Mouse (Mus musculus): Measurements from ENCODE around the gene Pigk. TPM values are rescaled to one million over a fixed set of nuclear protein-coding genes. Genes with fewer than 3 reads are reported as not detected.

Gene Pigk
- polyA plus RNA-seq (2015; fragmentation: Nextera tagmentation; extraction: Ambion mirVana): 49.1 and 53.0 TPM in 2 replicates

GRCm38 (mm10) chr3:152713991-152714902 lies at the start of gene Pigk:
Gene Pigk, plus strand, starts transcription at chr3:152714100.
- Histone ChIP-seq H3K9me3 (no peaks in the 10 kb centered on the region), H3K36me3 (replicated peaks) (no peaks in the 10 kb centered on the region), H3K4me1 (peaks cover 11% of the 10 kb centered on the region), H3K4me2 (peak within 1 kb of the TSS; percentile 69), H3K4me3 (peak within 1 kb of the TSS; percentile 55), H3K27ac (peak within 1 kb of the TSS; percentile 44), H3K27me3 (replicated peaks) (no peaks in the 10 kb centered on the region), H3K9ac (peak within 1 kb of the TSS; percentile 65)
- ATAC-seq (replicated peaks): peak; percentile 95
- under 1% methylated on average over 48 of the region's 48 CpGs for WGBS

DNA sequence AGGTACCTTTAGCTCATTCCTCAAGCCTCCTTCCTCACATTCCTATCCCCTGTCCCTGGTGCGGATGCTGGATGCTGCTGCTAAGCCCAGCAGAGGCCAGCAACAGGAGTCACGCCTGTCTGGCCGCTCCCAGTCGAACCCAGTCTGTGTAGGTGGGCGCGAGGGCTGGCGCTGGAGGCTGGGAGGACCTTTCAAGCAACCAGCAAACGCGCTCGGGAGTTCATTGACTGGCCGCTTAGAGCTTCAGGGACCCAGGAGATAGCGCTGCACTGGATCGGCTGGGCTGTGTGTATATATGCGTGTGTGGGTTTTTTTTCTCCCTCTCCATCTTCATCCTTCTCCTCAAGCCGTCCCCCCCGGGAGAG lies 46.9 kb upstream of the Pigk start:
- Histone ChIP-seq H3K4me3 (peak overlapping the region; percentile 53), H3K36me3 (replicated peaks) (no peaks in the 10 kb centered on the region), H3K9me3 (no peaks in the 10 kb centered on the region), H3K9ac (peak overlapping the region; percentile 62), H3K4me2 (peak overlapping the region; percentile 99), H3K27me3 (replicated peaks) (peaks cover 6% of the 10 kb centered on the region), H3K27ac (no peak overlapping the region), H3K4me1 (peaks cover 9% of the 10 kb centered on the region)
- peak; percentile 60 for ATAC-seq (replicated peaks)
- under 1% methylated on average over 16 of the region's 16 CpGs for WGBS

- Histone ChIP-seq H3K27ac (no peak overlapping the region), H3K4me3 (peak overlapping the region; percentile 53), H3K9me3 (no peaks in the 10 kb centered on the region), H3K9ac (peak overlapping the region; percentile 62), H3K36me3 (replicated peaks) (no peaks in the 10 kb centered on the region), H3K4me1 (peaks cover 9% of the 10 kb centered on the region), H3K4me2 (peak overlapping the region; percentile 99), H3K27me3 (replicated peaks) (peaks cover 6% of the 10 kb centered on the region)
- ATAC-seq (replicated peaks): peak; percentile 91
- under 1% methylated on average over 73 of the region's 82 CpGs for WGBS
These were observed 46.3 kb upstream of the Pigk start for GRCm38 (mm10) chr3:152667356-152668211.

DNA sequence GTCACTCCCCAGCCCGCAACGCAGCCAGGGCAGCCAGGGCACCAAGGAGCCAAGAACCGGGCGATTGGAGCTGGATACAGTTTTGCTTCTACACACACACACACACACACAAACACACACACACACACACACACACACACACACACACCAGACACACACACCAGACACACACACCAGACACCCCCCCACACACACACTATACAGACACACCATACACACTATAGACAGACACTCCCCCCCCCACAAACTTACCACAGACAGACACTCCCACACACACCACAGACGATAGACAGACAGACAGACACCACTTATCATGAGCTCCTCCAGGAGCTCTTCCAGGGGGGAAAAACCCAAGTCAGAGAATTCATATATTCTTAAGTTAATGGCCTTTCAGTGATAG lies 45.7 kb upstream of the Pigk start, which contains the start of gene Ak5:
Gene Ak5, minus strand, starts transcription at position 122 of the 400 bp plus-strand sequence.
- 17% methylated on average over 1 of the region's 5 CpGs for WGBS
- ATAC-seq (replicated peaks): peak; percentile 69
- peak within 1 kb of the TSS; percentile 99 for H3K4me2 ChIP-seq

GRCm38 (mm10) chr3:152668793-152669192 lies 45.1 kb upstream of the Pigk start:
- H3K4me1 ChIP-seq: peaks cover 9% of the 10 kb centered on the region
- ATAC-seq (replicated peaks): no peak
- no peak overlapping the region for H3K4me3 ChIP-seq
- 85% methylated on average over 2 of the region's 2 CpGs for WGBS
- peaks cover 6% of the 10 kb centered on the region for H3K27me3 ChIP-seq (replicated peaks)
- no peak overlapping the region for H3K4me2 ChIP-seq
- H3K9me3 ChIP-seq: no peaks in the 10 kb centered on the region
- no peak overlapping the region for H3K27ac ChIP-seq
- H3K36me3 ChIP-seq (replicated peaks): no peaks in the 10 kb centered on the region
- no peak overlapping the region for H3K9ac ChIP-seq

More for the DNA sequence above, 45.7 kb upstream of the Pigk start, which contains the start of gene Ak5:
- Histone ChIP-seq H3K9me3 (no peaks in the 10 kb centered on the region), H3K27me3 (replicated peaks) (peaks cover 6% of the 10 kb centered on the region), H3K4me1 (peaks cover 9% of the 10 kb centered on the region), H3K27ac (no peak within 1 kb of the TSS), H3K4me3 (peak within 1 kb of the TSS; percentile 53), H3K36me3 (replicated peaks) (no peaks in the 10 kb centered on the region), H3K9ac (peak within 1 kb of the TSS; percentile 62)

DNA sequence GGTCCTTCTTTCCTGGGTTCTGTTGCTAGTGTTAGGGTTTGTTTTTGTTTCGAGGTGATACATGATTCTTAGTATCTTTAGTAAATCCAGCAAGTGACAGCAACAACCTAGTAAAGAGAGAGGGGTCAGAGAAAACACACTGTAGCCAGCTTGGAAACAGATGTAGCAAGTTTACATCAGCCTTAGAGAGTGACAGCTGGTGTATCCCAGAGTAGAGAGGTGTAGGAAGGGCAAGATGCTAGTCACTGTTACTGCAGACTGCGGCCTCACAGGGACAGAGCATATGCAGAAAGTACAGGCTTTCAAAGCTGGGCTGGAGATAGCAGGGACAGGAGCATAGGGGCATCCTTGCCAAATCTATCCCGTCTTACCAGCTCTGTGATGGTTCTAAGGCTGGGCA lies 44.1 kb upstream of the Pigk start:
- ATAC-seq (replicated peaks): no peak
- Histone ChIP-seq H3K9me3 (no peaks in the 10 kb centered on the region), H3K9ac (no peak overlapping the region), H3K4me3 (no peak overlapping the region), H3K27me3 (replicated peaks) (peaks cover 6% of the 10 kb centered on the region), H3K4me2 (no peak overlapping the region), H3K36me3 (replicated peaks) (no peaks in the 10 kb centered on the region), H3K4me1 (peaks cover 9% of the 10 kb centered on the region), H3K27ac (no peak overlapping the region)
- 83% methylated on average over 3 of the region's 3 CpGs for WGBS

DNA sequence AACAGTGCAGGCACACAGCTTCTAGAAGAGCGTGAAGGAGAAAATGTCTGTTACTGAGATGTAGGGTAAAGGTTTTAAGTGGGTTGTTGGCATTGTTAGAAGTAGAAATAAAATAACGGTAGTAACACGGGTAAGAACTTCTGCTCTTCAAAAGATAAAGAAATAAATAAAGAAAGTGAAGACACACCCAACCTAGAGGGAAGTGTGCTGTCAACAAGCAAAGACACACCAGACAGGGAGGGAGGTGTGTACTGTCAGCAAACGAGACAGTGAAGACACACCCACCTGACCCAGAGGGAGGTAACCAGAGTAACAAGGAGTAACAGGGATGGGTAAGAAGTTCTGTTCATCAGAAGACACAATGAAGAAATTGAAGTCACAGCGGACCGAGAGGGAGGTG lies 39.2 kb upstream of the Pigk start:
- no peak for ATAC-seq (replicated peaks)

GRCm38 (mm10) chr3:152688532-152688931 lies 25.4 kb upstream of the Pigk start:
- no peaks in the 10 kb centered on the region for H3K36me3 ChIP-seq (replicated peaks)
- H3K27me3 ChIP-seq (replicated peaks): no peaks in the 10 kb centered on the region
- H3K9me3 ChIP-seq: no peaks in the 10 kb centered on the region
- H3K4me3 ChIP-seq: no peak overlapping the region
- no peak overlapping the region for H3K27ac ChIP-seq
- no peak overlapping the region for H3K4me2 ChIP-seq
- H3K4me1 ChIP-seq: no peaks in the 10 kb centered on the region
- WGBS: 88% methylated on average over 5 of the region's 5 CpGs
- no peak for ATAC-seq (replicated peaks)
- no peak overlapping the region for H3K9ac ChIP-seq

More for the DNA sequence above, 39.2 kb upstream of the Pigk start:
- Histone ChIP-seq H3K36me3 (replicated peaks) (no peaks in the 10 kb centered on the region), H3K27ac (no peak overlapping the region), H3K9me3 (no peaks in the 10 kb centered on the region), H3K4me3 (no peak overlapping the region), H3K4me2 (no peak overlapping the region), H3K4me1 (no peaks in the 10 kb centered on the region), H3K9ac (no peak overlapping the region), H3K27me3 (replicated peaks) (0 out of 2 replicates have a peak, but pooled peaks cover 3% of the 10 kb centered on the region)
- 79% methylated on average over 6 of the region's 6 CpGs for WGBS

- no peak overlapping the region for H3K9ac ChIP-seq
- H3K27me3 ChIP-seq (replicated peaks): no peaks in the 10 kb centered on the region
- no peaks in the 10 kb centered on the region for H3K9me3 ChIP-seq
- no peaks in the 10 kb centered on the region for H3K4me1 ChIP-seq
- no peak for ATAC-seq (replicated peaks)
- H3K27ac ChIP-seq: no peak overlapping the region
- H3K4me2 ChIP-seq: no peak overlapping the region
- WGBS: 81% methylated on average over 9 of the region's 9 CpGs
- H3K36me3 ChIP-seq (replicated peaks): no peaks in the 10 kb centered on the region
- no peak overlapping the region for H3K4me3 ChIP-seq
These were observed 24.8 kb upstream of the Pigk start for GRCm38 (mm10) chr3:152689105-152689504.

- Histone ChIP-seq H3K27me3 (replicated peaks) (no peaks in the 10 kb centered on the region), H3K27ac (no peak overlapping the region), H3K36me3 (replicated peaks) (no peaks in the 10 kb centered on the region), H3K4me3 (no peak overlapping the region), H3K4me1 (no peaks in the 10 kb centered on the region), H3K4me2 (no peak overlapping the region), H3K9me3 (no peaks in the 10 kb centered on the region), H3K9ac (no peak overlapping the region)
- ATAC-seq (replicated peaks): no peak
- 95% methylated on average over 3 of the region's 3 CpGs for WGBS
These were observed 18.9 kb upstream of the Pigk start for GRCm38 (mm10) chr3:152694950-152695349.

DNA sequence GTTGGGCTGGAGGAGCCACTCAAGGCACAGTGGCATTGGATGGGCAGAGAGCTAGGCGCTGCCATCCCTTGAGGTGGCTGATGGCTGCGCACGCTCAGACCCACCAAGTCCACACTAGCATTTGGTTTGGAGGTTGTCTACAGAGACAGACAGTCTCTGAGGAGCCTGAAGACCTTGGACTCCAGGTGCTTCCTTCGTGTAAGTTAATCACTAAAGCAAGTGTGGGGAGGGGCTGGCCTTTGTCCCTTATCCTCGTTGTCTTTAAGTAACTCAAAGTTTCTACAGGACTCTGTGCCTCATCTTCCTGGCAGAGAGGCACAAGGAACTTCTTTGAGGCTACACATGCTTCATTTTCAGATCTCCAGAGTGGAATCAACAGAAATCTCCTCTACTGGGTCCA lies 15.9 kb upstream of the Pigk start:
- H3K27me3 ChIP-seq (replicated peaks): no peaks in the 10 kb centered on the region
- H3K4me1 ChIP-seq: no peaks in the 10 kb centered on the region
- H3K9ac ChIP-seq: no peak overlapping the region
- no peak overlapping the region for H3K27ac ChIP-seq
- H3K9me3 ChIP-seq: no peaks in the 10 kb centered on the region
- no peaks in the 10 kb centered on the region for H3K36me3 ChIP-seq (replicated peaks)
- no peak for ATAC-seq (replicated peaks)
- no peak overlapping the region for H3K4me2 ChIP-seq
- WGBS: 90% methylated on average over 5 of the region's 5 CpGs
- no peak overlapping the region for H3K4me3 ChIP-seq

DNA sequence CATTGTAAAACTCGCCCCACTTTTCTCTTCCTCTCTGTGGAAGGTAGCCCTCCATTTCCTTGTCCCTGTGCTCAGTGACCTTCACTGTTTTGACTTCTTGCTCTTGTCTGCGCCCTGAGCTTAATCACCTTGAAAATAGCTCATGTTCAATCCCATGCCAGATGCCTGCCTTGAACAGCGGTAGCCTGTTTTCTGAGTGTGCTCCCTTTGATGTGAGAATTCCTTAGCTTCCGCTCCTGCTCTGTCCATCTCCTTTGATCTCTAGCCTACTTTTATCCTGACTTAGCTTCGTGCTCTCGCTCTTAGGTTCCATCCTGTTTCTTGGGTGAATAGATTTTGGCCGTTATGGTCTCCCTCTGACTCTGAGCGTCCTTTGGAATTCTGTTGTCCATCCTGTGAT lies 14.6 kb upstream of the Pigk start:
- WGBS: 58% methylated on average over 8 of the region's 8 CpGs
- no peak overlapping the region for H3K4me2 ChIP-seq
- H3K4me1 ChIP-seq: no peaks in the 10 kb centered on the region
- H3K27me3 ChIP-seq (replicated peaks): no peaks in the 10 kb centered on the region
- H3K4me3 ChIP-seq: no peak overlapping the region
- no peak overlapping the region for H3K9ac ChIP-seq
- no peak for ATAC-seq (replicated peaks)
- H3K36me3 ChIP-seq (replicated peaks): no peaks in the 10 kb centered on the region
- no peak overlapping the region for H3K27ac ChIP-seq
- no peaks in the 10 kb centered on the region for H3K9me3 ChIP-seq

Data from midbrain, embryonic 15.5 days (tissue).